Mouse (Mus musculus): ENCODE measurements around the gene Pole3.

Pole3 gene

DNA sequence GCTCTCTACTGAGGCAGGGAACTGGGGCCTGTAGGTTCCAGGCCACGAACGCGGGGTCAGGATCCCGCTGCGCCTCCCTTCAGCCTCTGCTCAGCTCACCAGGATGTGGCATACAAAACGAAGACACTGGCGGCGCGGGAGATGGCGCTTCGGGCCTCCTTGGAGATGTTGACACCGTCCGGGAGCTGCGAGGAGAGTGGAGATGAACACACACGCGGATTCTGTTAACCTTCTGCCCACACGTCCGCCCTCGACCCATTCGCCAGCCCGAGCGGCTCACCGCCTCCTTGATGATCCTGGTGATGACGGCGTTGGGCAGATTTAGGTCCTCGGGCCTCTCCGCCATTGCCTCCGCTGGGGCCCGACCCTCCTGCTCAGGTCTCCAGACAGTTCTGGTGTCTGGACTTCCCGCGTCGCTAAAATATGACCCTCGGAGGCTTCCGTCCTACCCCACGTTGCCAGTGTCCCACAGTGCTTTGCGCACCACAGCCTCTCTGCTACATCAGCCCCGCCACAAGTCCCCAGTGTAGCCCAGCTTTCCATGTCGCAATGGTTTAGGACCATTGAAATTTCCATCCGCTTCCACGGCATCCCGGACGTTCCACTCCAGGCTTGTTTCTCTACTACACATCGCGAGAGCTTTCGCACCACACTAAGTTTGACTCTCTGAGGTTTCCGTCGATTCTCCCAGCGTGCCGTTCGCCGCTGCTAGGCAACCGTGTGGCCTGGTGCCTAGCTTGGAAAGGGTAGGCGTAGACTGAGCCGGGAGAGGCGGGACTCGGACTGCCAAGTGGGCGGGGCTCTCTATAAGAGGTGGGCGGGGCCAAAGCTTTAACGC is at the start of gene Pole3, which contains the start of gene 4933430I17Rik:
Gene Pole3 (minus strand): TSS at position 418 of the 838 bp plus-strand sequence.
Gene 4933430I17Rik (plus strand): TSS at position 719 of the 838 bp plus-strand sequence.
- peak; percentile 99 for DNase-seq (ENCODE audit: low read depth, low spot score)

DNA sequence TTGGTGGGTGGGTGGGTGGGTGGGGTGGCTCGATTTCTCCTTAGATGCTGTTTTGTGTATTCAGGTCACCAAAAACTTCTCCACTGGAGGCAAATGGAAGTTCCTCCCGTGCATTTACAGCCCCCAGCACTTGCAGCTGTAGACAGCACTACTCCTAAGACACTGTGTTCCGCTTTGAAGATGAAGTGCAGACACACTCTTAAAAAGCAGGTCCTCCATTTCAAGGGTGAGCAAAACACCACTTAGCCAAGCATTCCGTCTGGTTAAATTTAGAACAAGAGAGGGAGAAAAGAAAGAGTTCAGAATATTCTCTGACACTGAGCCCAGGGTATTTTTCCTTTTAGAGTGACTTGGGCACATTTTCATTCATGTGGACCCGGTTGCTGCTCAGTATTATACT is 45.2 kb upstream of the Pole3 start:
- no peak for DNase-seq (ENCODE audit: low read depth, low spot score)

DNA sequence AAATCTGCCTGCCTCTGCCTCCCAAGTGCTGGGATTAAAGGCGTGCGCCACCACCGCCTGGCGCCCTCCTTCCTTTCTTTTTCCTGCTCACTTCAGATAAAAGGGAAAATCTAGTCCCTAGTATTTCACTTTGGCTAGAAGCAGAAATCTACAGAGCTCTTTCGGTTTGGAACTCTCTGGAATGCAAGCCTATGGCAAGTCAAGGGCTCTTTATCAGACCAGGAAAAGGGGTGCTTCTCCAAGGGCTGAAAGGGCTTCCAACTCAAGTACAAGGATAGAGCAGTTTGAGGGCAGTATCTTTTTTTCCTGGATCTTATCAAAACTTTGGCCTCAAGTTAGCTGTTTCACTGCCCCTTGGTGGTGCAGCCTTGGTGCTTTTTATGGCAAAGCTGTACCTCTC is 44.7 kb upstream of the Pole3 start:
- DNase-seq (ENCODE audit: low read depth, low spot score) = no peak

GRCm38 (mm10) chr4:62568359-62568758 is 43.5 kb upstream of the Pole3 start:
- no peak for DNase-seq (ENCODE audit: low read depth, low spot score)

- no peak for DNase-seq (ENCODE audit: low read depth, low spot score)
Measured at GRCm38 (mm10) chr4:62567696-62568095, 42.8 kb upstream of the Pole3 start.

- no peak for DNase-seq (ENCODE audit: low read depth, low spot score)
Measured at GRCm38 (mm10) chr4:62566530-62566929, 41.7 kb upstream of the Pole3 start.

DNA sequence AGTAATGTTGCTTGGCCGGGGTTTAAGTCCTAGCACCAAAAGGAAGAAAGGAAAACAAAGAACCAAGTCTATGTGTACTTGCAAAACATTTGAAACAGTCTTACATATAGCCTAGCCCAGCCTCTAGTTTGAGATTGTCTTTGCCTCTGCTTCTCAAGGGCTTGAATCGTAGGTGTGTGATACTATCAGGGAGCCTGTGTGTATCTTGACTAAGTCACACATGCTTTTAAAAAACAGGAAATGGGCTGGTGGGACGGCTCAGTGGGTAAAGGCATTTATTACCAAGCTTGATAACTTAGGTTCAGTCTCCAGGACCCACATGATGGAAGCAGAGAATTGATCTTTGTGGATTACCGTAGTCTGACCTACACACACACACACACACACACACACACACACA is 37.1 kb upstream of the Pole3 start:
- DNase-seq (ENCODE audit: low read depth, low spot score) = no peak

DNA sequence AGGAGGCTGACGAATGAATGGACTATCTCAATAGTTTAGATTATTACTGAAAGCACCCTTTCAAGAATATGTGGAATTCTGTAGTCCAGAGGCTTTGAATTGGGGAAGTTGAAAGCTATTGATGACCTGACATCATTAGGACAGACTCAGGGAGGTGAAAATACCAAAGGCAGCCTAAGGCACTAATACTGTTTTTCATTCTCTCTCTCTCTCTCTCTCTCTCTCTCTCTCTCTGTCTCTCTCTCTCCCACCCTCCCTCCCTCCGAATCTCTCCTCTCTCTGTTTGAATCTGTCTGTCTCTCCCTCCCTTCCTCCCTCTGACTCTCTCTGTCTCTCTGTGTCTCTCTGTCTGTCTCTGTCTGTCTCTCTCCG is 36.7 kb upstream of the Pole3 start:
- no peak for DNase-seq (ENCODE audit: low read depth, low spot score)

DNA sequence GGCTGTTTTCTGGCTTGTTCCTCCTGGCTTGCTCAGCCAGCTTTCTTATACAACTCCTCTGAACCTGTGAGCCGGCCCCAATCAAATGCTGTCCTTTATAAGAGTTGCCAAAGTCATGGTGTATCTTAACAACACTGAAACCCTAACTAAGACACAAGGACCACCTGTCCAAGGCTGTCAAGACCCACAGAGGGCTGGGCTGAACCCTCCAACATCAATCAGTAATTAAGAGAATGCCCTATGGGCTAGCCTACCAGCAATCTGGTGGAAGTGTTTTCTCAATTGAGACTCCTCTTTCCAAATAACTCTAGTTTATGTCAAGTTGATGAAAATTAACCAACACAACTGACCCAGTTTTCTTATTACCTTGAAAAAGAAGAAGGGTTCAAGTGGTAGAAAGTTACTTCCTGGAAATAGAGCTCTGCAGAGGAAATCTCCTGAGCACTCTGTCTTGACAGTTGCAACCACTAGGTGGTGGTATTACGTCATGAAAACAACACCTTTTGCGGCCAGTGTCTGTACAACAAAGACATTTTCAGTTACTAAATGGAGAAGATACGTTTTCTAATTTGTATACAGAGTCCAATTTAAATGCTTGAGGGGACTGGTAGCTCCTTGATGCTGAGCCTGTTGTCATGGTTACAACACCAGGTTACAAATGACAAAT is 36.2 kb upstream of the Pole3 start:
- DNase-seq (ENCODE audit: low read depth, low spot score) = peak; percentile 63

- no peak for DNase-seq (ENCODE audit: low read depth, low spot score)
Measured at GRCm38 (mm10) chr4:62559797-62560329, 35.0 kb upstream of the Pole3 start, which contains the start of gene Rgs3. Gene Rgs3, plus strand, starts transcription at chr4:62559847.

- DNase-seq (ENCODE audit: low read depth, low spot score) = no peak
Measured at GRCm38 (mm10) chr4:62557436-62557835, 32.6 kb upstream of the Pole3 start.

DNA sequence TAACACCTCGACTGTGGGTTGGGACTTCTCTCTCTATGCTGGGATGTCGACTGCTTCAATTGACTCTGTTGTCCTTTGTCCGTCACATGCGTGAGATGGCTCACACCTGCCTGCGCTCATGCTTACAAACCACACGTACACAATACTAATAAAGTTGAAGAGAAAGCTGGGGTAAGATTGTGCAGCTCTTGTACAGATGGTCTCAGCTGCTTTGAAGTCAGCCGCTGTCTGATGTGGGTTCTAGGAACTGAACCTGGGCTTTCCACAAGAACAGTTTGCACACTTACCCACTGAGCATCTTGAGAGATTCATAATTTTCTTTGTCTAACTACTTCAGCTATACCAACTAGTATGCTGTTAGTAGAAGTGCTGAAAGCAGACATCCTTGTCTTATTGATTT is 27.1 kb upstream of the Pole3 start:
- DNase-seq (ENCODE audit: low read depth, low spot score) = no peak

DNA sequence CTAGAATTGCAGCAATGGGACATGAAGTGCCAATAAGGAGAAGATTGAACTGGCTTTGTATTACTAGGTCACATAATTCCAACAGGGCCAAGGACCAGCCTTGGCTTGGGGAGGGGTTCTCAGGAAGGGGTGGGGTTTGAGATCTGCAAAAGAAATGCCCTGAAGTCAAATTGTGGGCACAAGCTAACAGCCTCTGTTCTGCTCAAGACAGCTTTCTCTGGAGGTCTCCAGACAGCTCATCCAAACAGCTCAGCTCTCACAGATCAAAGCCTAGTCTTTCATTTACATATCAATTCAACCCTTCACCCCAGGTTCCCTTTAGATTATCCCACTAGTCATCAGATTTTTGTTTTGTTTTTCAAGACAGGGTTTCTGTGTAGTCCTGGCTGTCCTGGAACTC is 19.9 kb upstream of the Pole3 start:
- DNase-seq (ENCODE audit: low read depth, low spot score) = no peak

DNA sequence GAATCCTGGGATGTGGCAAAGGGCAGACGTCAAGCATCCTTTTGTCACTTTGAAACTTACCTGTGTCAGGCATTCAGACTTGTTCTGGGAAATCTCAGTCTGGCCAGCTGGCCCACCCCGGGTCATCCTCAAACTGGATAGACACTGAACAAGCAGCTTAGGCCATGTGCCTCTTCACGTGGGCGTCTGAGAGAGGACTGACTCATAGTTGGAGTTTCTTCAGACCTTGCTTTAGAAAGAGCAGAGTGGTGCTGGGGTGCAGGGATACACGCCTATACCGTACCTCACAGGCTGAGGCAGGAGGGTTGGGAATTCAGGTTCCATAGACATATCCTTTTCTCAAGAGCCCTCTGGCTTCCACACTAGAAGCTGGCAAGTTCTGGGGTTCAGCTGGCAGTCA is 18.9 kb upstream of the Pole3 start:
- no peak for DNase-seq (ENCODE audit: low read depth, low spot score)

DNA sequence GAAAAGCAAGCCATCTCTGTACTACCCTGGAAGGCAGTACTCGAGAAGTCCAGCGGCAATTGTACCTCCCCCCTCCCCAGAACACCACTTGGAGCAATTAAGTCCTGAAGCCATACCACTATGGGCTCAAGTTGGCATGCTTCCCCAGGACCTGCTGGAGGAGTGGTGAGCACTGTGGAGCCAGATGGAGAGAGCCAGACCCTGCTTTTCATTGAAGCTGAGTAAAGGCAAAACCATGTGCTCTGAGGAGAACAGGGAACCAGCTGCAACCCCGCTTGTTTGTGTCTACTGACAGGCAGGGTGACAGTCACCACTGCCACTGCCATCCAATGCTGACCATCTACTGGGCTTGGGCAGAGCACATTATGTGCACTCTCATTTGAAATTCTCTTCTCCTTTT is 16.9 kb upstream of the Pole3 start:
- no peak for DNase-seq (ENCODE audit: low read depth, low spot score)

DNA sequence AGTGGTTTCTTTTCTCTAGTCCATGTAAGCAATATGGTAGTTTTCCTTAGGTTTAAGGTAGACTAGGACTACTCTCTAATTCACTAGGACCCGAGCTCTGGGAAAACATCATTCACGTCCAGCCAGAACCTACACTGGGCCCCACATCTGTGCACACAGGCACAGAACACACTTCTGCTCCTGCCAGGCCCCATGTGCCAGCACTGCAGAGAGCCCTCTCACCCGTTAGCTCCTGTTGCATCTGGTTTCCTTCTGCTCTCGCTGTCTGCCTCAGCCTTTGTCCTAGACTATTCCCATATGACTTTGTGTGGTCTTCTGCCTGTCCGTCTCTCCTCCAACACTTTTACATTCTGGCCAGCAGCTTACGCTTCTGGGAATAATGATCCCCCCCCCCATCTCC is 8.9 kb upstream of the Pole3 start:
- no peak for DNase-seq (ENCODE audit: low read depth, low spot score)

DNA sequence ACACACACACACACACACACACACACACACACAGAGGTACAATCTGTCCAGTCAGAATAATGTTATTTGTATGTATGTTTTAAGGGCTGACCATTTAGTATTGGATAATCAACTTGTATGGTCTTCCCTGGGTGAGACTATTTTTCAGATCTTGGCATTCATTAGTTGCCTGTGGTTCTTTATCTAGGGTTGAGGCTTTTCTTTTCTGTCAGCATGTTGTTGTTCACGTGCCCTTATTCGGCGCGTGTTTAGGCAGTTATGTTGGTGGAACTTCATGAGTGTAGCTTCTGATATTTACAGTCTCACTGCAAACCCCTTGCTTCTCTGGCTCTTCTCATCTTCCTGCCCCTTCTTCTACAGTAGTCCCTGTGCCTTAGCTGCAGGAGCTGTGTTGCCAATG is 2.8 kb upstream of the Pole3 start:
- no peak for DNase-seq (ENCODE audit: low read depth, low spot score)

DNA sequence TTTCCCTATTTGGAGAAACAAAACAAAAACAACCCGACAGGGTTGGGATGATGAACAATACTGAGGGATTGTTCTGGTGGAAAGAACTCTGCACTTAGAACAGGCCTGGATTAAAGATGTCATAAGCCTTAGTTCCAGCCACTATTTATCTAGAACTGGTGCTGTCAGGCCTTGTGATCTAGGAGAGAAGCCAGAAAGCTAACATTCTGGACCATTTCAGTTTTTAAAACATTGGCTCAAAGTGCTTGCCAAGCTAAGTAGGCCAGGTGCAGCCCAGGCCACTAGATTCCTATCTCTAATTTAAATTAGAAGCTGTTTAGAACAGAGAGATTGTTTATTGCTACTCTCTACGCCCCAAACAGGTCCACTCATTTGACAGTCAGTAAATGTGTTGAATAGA is 1.4 kb upstream of the Pole3 start:
- DNase-seq (ENCODE audit: low read depth, low spot score) = no peak

DNA sequence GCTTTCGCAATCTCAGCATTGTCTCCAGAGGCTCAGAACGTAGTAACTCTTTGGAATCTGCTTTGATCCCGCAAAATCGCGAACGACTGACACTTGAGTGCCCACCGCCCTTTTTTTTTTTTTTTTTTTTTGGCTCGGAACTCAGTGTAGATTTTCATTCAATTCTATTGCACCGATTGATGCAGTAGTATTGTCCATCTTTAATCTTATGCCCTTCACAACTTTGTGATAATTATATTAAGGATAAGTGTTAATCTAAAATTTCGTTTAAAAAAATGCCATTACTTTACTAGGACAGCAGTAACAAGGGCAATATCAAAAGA is 582 bp upstream of the Pole3 start:
- DNase-seq (ENCODE audit: low read depth, low spot score) = no peak

- DNase-seq (ENCODE audit: low read depth, low spot score) = no peak
Measured at GRCm38 (mm10) chr4:62520892-62521400, 3.9 kb downstream of the Pole3 start.

- peak; percentile 71 for DNase-seq (ENCODE audit: low read depth, low spot score)
Measured at GRCm38 (mm10) chr4:62519849-62520233, 5.0 kb downstream of the Pole3 start, which contains the start of gene Alad. Gene Alad, minus strand, starts transcription at chr4:62519918.

DNA sequence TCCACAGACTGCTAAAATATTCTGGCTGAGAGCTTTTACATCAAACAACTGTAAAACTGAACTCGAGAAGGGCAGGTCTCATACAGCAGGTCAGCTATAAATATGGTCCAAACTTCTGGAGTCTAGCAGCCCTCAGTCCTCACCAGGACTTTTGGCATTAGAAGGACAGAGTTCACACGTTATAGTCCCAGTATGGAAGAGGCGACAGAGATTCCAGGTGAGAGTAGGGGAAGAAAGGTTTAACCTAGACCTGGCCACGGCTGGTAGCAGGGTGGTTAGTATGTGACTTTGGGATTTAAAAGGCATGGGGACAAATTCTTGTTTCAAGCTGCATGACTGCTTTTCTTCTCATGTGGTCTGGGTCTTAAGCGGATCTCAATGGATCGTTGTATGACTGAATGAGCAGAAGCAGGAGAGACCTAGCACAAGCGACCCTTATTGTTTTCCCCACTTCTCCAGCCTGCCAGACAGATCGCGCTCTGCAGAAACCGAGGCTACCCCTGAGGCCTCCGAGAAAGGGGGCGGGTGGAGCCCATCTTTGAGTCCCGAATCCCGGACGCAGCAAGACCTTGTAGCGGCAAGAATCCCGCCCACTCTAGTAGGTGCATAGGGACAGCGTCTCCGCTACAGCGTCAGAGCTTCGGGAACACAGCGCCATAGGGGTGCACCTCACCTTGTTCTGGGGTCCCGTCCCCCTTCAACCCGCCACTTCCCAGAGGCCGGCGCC is 5.6 kb downstream of the Pole3 start:
- DNase-seq (ENCODE audit: low read depth, low spot score) = no peak
